Mouse (Mus musculus): ENCODE data around the gene Dnm1. TPM values are rescaled to one million over a fixed set of nuclear protein-coding genes. Genes with fewer than 3 reads are reported as not detected.

The Dnm1 gene
- polyA plus RNA-seq, 1 experiment from 2014 or later, result 29.1 TPM

DNA sequence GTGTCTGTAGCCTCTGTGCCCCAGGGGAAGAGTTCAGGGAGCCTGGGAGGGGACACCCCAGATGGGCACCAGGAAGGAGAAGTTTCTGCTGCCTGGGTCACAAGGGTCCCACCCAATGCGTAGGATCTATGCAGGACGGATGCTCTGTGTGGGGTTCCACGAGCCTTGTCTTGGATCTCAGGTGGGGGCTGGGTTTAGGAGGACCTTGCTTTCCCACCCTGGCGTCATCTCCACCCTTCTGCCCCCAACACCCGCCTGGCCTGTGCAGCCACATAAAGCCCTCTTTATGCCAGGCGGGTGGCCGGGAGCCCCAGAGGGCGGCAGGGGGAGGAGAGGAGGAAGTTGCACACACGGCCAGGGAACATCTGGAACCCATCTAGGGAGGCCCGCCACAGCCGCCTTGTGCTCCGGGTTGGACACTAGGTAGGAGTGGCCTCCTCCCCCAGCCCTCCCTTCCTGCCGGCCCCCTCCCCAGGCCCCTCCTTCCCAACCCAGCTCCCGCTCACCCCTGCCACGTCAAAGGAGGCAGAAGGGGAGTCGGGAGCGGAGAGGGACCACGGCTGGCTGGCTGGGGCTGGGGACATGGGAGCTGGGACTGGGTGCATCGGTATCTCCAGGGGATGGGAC is 35.2 kb downstream of the Dnm1 start:
- Histone ChIP-seq H3K27ac (replicated peaks) (no peak overlapping the region), H3K27me3 (no peaks in the 10 kb centered on the region), H3K4me1 (peaks cover 25% of the 10 kb centered on the region), H3K4me3 (peak overlapping the region; percentile 10; the same call in 1 of the 2 replicates), H3K4me2 (replicated peaks) (peak overlapping the region; percentile 28), H3K36me3 (peaks cover 4% of the 10 kb centered on the region; the same call in 1 of the 2 replicates), H3K9me3 (no peaks in the 10 kb centered on the region), H3K9ac (replicated peaks) (0 out of 2 replicates have a peak overlapping the region, but pooled peaks have one; percentile 7)
- WGBS, result 15% methylated on average over 17 of the region's 19 CpGs
- ATAC-seq (replicated peaks), result peak; percentile 23

DNA sequence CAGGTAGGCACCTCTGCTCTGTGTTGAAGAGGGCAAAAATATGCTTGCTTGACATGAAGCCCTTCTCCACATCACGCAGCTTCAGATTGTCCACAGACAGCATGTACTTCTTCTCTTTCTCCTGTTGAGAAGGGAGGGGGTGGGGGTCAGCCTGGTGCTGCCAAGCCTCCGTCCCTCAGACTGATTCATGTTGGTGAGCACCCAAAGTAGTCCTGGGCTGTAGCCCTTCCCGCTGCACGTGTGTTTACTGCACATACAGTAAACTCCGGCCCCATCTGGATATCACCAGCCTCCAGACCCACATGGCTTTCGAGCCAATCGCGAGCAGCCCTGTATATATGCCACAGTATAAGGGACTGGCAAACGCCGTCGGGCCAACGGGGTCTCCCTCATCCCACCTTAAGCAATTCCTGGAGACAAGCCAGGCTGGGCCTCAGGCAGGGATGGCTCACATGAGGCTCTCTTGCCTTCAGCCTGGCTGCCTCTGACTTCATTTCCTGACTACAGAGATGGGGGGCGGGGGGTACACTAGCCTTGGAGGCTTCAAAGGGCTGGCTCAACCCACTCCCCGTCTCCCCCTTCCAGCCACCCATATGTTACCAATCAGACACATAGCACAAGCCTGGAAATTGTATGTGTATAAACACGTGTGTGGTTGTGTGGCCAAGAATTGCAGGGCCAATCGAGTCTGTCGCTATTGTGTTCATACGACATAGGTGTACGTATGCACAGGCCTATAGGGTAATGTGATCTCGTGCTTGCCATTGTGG is 36.1 kb downstream of the Dnm1 start:
- ATAC-seq (replicated peaks), result no peak
- Histone ChIP-seq H3K27ac (replicated peaks) (no peak overlapping the region), H3K4me2 (replicated peaks) (no peak overlapping the region), H3K9me3 (no peaks in the 10 kb centered on the region), H3K4me1 (peaks cover 24% of the 10 kb centered on the region), H3K27me3 (no peaks in the 10 kb centered on the region), H3K9ac (replicated peaks) (no peak overlapping the region), H3K36me3 (peaks cover 4% of the 10 kb centered on the region; the same call in 1 of the 2 replicates), H3K4me3 (no peak overlapping the region)
- WGBS, result 74% methylated on average over 20 of the region's 20 CpGs

DNA sequence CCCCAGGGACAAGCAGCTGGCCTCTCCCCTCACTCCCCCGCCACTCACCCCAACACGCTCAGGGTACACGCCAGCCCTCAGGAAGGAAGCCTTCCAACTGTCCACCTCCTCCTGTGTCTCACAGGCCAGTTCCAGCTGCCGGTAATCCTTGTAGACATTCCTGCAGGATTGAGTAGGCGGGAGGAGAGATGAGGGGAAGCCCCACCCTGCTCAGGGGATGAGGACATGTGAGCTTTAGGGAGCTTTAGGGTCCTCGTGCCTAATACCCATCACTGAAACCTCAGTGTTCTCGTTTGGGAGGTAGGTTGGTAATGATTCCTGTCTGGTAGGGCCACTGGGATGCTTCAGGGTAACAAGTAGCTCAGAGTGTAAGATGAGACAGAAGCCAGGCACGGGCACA is 37.4 kb downstream of the Dnm1 start:
- no peak overlapping the region for H3K9ac ChIP-seq (replicated peaks)
- H3K4me2 ChIP-seq (replicated peaks), result no peak overlapping the region
- no peaks in the 10 kb centered on the region for H3K27me3 ChIP-seq
- peaks cover 27% of the 10 kb centered on the region for H3K4me1 ChIP-seq
- no peak overlapping the region for H3K4me3 ChIP-seq
- ATAC-seq (replicated peaks), result no peak
- H3K27ac ChIP-seq (replicated peaks), result no peak overlapping the region
- H3K9me3 ChIP-seq, result no peaks in the 10 kb centered on the region
- 22% methylated on average over 8 of the region's 8 CpGs for WGBS
- H3K36me3 ChIP-seq, result peaks cover 4% of the 10 kb centered on the region; the same call in 1 of the 2 replicates

DNA sequence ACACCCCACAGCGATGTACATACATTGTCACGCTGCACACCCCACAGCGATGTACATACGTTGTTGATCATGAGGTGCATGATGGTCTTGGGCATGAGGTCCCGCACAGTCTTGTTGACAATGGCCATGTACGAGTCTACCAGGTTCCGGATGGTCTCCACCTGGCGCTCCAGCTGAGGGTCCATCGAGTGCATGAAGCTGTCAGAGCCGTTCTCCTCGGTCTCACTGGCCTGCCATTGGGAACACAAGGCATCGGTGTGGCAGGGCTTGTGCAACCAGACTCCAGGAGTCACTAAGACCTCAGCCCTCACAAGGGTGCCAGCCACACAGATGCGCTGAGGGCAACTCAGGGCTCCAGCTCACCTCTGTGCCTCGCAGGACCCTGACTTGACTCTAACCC is 38.3 kb downstream of the Dnm1 start:
- no peak for ATAC-seq (replicated peaks)
- H3K4me2 ChIP-seq (replicated peaks), result no peak overlapping the region
- no peaks in the 10 kb centered on the region for H3K27me3 ChIP-seq
- 93% methylated on average over 14 of the region's 14 CpGs for WGBS
- H3K4me1 ChIP-seq, result peaks cover 27% of the 10 kb centered on the region
- H3K27ac ChIP-seq (replicated peaks), result no peak overlapping the region
- peaks cover 4% of the 10 kb centered on the region; the same call in 1 of the 2 replicates for H3K36me3 ChIP-seq
- no peak overlapping the region for H3K4me3 ChIP-seq
- H3K9ac ChIP-seq (replicated peaks), result no peak overlapping the region
- no peaks in the 10 kb centered on the region for H3K9me3 ChIP-seq

DNA sequence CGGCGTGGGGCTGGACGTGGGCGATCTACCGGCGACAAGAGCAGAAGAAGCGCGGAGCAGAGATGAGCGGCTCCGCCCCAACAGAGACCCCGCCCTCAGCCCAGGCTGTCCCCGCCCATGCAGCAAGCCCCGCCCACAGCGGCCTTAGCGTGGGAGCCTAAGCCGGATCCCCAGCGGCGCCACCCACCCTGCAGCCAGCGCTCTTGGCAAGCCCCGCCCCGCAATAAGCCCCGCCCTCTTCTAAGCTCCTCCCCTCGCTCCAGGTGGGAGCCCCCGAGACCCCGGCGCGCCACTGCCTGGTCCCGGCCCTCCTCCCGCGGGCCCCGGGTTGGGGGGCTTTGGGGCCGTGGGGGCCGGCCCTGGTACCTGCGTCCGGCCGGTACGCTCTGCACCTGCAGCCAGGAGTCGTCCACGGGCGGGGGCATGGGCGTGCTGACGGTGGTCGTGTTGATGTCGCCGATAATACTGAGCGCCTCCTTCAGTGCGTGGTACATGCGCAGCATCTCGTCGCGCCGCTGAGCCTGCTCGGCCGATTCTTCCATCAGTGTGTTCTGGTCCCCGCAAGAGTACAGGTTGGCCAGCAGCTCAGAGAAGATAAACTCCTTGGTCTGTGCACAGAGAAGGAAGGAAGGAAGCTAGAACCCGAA is 40.7 kb downstream of the Dnm1 start:
- ATAC-seq (replicated peaks), result peak; percentile 66
- H3K9me3 ChIP-seq, result no peaks in the 10 kb centered on the region
- 1% methylated on average over 47 of the region's 56 CpGs for WGBS
- H3K4me3 ChIP-seq, result peak overlapping the region; percentile 45
- no peaks in the 10 kb centered on the region for H3K27me3 ChIP-seq
- H3K27ac ChIP-seq (replicated peaks), result no peak overlapping the region
- peak overlapping the region; percentile 44 for H3K9ac ChIP-seq (replicated peaks)
- H3K4me2 ChIP-seq (replicated peaks), result peak overlapping the region; percentile 78
- H3K36me3 ChIP-seq, result peaks cover 18% of the 10 kb centered on the region
- H3K4me1 ChIP-seq, result peaks cover 15% of the 10 kb centered on the region

DNA sequence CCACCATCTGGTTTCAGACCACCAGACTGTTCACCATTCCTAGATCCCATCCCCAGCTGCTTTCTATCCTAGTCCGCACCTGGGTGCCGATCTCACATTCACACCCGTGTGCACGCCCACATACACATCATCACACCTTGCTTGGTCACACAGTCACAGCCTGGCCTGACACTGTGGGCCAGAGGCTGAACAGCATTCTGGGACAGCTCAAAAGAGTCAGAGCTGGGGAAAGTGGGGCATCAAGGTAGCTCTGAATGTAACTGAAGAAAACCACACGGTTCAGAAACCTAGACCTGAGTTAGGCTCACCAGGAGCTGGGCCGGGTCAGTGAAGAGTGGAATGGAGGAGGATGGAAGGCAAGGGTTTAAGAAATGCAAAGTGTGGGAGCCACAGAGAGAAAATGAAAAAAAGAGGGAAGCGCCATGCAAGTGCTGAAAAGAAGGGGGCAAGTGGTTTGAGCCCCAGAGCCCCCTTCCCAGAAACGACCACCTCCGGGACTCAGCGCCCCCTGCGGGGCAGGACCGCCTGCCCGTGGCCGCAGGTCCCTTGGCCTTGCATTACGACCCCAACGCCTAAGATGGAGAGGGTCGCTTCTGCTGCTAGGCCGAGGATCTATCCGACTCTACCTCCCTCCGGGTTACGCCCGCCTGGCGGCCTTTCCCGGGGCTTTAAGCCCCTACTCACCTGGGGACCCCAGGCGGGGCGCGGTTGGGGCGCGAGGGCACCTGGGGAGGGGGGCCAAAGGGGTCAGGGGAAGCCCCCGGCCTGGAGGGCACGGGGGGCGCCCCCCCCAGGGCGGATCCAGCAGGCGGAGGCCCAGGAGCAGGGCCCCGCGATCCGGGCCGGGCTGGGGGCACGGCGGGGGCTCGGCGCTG is 41.5 kb downstream of the Dnm1 start:
- Histone ChIP-seq H3K4me2 (replicated peaks) (peak overlapping the region; percentile 78), H3K4me1 (peaks cover 15% of the 10 kb centered on the region), H3K9ac (replicated peaks) (peak overlapping the region; percentile 44), H3K27ac (replicated peaks) (no peak overlapping the region), H3K27me3 (no peaks in the 10 kb centered on the region), H3K9me3 (no peaks in the 10 kb centered on the region), H3K36me3 (peaks cover 24% of the 10 kb centered on the region), H3K4me3 (peak overlapping the region; percentile 45)
- 11% methylated on average over 39 of the region's 42 CpGs for WGBS
- no peak for ATAC-seq (replicated peaks)

DNA sequence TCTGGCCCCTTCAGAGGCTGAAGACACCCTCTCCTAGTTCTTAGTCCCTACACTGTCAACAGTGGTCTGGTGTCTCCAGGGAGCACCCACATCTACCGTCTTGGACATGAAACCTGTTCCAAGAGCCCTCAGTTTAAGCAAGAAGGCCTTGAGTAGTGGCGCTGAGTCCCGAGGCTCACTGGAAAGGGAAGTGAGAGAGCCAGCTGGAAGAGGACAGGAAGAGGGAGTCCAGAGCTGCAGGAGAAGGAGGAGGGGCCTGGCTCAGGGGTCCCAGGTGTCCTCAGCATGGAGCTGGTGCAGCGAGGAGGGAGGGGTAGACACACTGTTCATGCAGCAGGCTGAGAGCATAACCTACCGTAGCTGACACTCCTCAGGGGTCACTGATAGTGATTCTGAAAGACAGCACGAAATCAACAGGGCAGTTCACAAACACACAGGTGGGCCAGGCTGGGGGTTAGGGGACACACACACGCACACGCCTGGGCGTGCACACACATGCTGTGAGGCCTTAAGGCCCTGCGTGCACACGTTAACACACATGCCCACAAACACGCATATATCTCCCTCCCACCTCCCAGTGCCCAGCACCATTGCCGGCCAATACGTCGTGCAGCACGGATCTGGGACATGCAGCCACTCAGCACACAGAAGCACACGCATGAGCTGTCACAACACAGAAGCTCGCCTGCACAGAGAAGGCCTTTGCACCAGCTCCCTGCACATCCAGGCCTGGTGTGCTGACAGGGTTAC is 42.9 kb downstream of the Dnm1 start:
- Histone ChIP-seq H3K9me3 (no peaks in the 10 kb centered on the region), H3K4me2 (replicated peaks) (no peak overlapping the region), H3K27me3 (no peaks in the 10 kb centered on the region), H3K4me3 (no peak overlapping the region), H3K27ac (replicated peaks) (no peak overlapping the region), H3K9ac (replicated peaks) (no peak overlapping the region), H3K36me3 (peaks cover 38% of the 10 kb centered on the region), H3K4me1 (peaks cover 15% of the 10 kb centered on the region)
- WGBS, result 94% methylated on average over 18 of the region's 18 CpGs
- ATAC-seq (replicated peaks), result no peak

DNA sequence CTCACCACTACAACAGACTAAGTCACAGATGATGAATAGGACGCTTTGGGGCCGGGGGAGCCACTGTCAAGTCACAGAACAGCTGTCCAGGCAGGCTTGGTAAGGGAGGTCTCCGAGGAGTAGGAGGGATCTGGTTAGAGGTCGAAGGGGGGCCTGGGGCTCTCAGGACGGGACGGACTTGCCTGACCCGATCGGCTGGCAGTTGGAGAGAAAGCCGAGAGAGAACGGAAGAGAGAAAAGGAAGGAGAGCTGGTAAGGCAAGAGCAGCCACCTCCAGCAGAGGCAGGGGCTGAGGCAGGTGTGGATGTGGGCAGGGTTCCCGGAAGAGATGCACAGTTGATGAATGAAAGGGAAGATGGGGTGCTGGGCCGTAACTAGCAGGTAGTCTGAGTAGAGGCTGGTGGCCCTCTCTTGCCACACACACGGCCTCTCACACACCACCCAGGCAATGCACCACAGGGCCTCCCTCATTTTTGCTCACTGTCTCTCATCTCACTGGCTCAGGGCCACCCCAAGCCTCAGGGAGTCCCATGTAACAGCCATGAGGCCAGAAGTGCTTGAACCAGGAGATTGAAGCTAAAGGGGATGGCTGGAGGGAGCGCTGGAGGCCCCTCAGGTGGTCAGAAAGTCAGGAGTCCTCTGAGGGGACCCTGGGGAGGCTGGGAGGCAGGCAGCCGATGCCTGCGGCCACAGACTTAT is 44.1 kb downstream of the Dnm1 start:
- Histone ChIP-seq H3K36me3 (peaks cover 46% of the 10 kb centered on the region), H3K9ac (replicated peaks) (no peak overlapping the region), H3K27ac (replicated peaks) (no peak overlapping the region), H3K27me3 (no peaks in the 10 kb centered on the region), H3K4me2 (replicated peaks) (no peak overlapping the region), H3K9me3 (no peaks in the 10 kb centered on the region), H3K4me3 (no peak overlapping the region), H3K4me1 (peaks cover 15% of the 10 kb centered on the region)
- no peak for ATAC-seq (replicated peaks)
- WGBS, result 89% methylated on average over 16 of the region's 16 CpGs

DNA sequence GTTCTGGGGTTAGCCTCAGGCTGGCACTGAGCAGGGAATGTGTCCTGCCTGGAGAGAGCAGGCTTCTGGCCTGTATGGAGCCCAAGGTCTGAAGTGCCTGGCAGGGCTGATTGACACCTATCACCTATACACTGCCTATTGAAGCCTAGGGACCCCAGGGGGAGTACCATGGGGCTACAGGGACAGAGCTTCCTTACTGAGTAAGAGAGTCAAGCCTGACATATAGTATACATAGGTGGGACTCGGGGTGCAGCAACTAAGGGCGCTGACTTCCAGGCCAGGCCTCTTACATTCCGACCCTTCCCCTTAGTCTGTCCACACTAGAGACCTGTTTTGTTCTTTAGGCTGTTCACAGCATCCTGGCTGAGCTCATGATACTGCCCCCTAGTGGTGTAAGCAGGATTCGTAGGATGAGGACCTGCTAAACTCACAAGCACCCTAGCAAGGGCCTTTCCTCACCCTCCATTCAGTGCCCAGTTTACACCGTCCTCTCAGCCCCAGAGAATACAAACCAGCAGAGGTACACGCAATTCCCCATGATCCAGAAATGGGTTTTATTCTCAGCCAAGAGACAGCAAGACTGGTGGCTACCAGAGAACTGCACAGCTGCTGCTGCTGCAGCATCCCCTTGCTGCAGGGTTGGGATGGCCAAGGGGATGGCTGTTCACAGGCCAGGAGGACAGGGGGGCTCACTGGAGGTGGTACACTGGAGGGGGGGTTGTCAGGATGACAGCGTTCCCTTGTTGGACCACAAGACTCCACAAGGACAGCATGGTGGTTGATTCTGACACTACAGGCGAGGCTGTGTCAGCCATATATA is 45.0 kb downstream of the Dnm1 start:
- H3K4me2 ChIP-seq (replicated peaks), result no peak overlapping the region
- H3K27me3 ChIP-seq, result no peaks in the 10 kb centered on the region
- H3K36me3 ChIP-seq, result peaks cover 55% of the 10 kb centered on the region
- no peak overlapping the region for H3K27ac ChIP-seq (replicated peaks)
- H3K4me3 ChIP-seq, result no peak overlapping the region
- H3K9me3 ChIP-seq, result no peaks in the 10 kb centered on the region
- 45% methylated on average over 8 of the region's 8 CpGs for WGBS
- H3K4me1 ChIP-seq, result peaks cover 15% of the 10 kb centered on the region
- ATAC-seq (replicated peaks), result no peak
- H3K9ac ChIP-seq (replicated peaks), result no peak overlapping the region

DNA sequence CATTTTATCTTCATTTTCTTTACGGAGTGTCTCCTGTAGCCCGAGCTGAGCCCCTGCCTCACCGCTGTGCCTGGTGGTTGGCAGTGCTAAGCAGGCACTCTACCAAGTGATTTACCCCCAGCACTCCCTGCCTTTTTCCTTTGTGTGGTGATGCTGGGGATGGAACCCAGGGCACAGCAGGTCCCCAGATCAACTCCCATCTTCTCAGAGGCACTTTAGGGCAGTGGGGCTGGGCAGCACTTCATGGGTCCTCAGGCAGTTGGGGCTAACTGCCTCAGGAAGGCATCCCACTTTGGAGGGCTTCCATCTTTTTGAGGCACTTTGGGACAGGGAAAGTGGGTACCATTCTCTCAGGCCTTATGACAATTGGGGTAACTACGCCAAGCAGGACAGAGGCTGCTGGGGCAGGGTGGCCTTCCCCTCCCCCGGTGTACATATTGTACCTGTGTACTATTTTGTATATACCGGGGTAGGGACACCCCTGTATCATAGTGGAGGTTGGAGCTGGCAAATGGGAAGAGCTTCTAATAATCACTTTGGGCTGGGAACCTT is 45.8 kb downstream of the Dnm1 start:
- 81% methylated on average over 6 of the region's 6 CpGs for WGBS
- peaks cover 10% of the 10 kb centered on the region for H3K4me1 ChIP-seq
- no peak overlapping the region for H3K9ac ChIP-seq (replicated peaks)
- H3K27me3 ChIP-seq, result no peaks in the 10 kb centered on the region
- no peak overlapping the region for H3K4me3 ChIP-seq
- H3K9me3 ChIP-seq, result no peaks in the 10 kb centered on the region
- H3K27ac ChIP-seq (replicated peaks), result no peak overlapping the region
- H3K36me3 ChIP-seq, result peaks cover 63% of the 10 kb centered on the region
- H3K4me2 ChIP-seq (replicated peaks), result no peak overlapping the region
- no peak for ATAC-seq (replicated peaks)

Data from forebrain, embryonic 15.5 days (tissue).